Mouse (Mus musculus) CH12.LX (cell line): ENCODE measurements around the gene 9430015G10Rik.

Source experiments
- E2F4 ChIP-seq: IDR thresholded peaks from 2 replicates; pipeline ENCODE4 v1.6.1; 2011; ENCODE audit warnings: low read depth, low read length, improper control_type of control experiment; ENCODE audit not compliant: insufficient replicate concordance
- POLR2A ChIP-seq: IDR thresholded peaks from 2 replicates; pipeline ENCODE4 v1.6.1; 2011; ENCODE audit warnings: low read depth, mild to moderate bottlenecking, improper control_type of control experiment, low read length

GRCm38 (mm10) chr4:156096191-156096590 is 13.6 kb upstream of the 9430015G10Rik start:
- TF ChIP-seq POLR2A: no peak
- TF ChIP-seq E2F4: no peak
